Mouse (Mus musculus) forebrain, postnatal 0 days (tissue): ENCODE measurements at regions not wholly inside any gene's neighbourhood (a gene's known extent, or its start where the extent isn't known, plus 50 kb on each side); places are given as distances from the start of the nearest gene placed in this dataset.
A peak's percentile ranks its signal among the peaks of the same experiment; 100 is the strongest.

ENCODE experiments used
- ATAC-seq: fragments of 200-750 bp; cut with Nextera tagmentation; 2 replicates; pipeline ENCODE4 v1.8.0; 2017; ENCODE audit warnings: mild to moderate bottlenecking, moderate library complexity
- DNase-seq: peaks from one replicate; pipeline ENCODE4 v3.0.0-alpha.2; 2015
- H3K27ac ChIP-seq: fragments of 300-500 bp; sonication (generic); 2 replicates; pipeline ENCODE4 v1.5.1; 2014; ENCODE audit warnings: low read depth, mild to moderate bottlenecking, antibody characterized with exemption, low read length, moderate library complexity, mixed read lengths
- H3K27me3 ChIP-seq: fragments of 300-500 bp; sonication (generic); 2 replicates; pipeline ENCODE4 v1.6.1; 2014; ENCODE audit warnings: mild to moderate bottlenecking, low read length, mixed read lengths; ENCODE audit not compliant: insufficient read depth
- H3K36me3 ChIP-seq: fragments of 300-500 bp; sonication (generic); 2 replicates; pipeline ENCODE4 v1.6.1; 2014; ENCODE audit warnings: mild to moderate bottlenecking, moderate library complexity; ENCODE audit not compliant: insufficient read depth
- H3K4me1 ChIP-seq: fragments of 300-500 bp; sonication (generic); 2 replicates; pipeline ENCODE4 v1.6.1; 2014; ENCODE audit warnings: antibody characterized with exemption; ENCODE audit not compliant: insufficient read depth
- H3K4me2 ChIP-seq: fragments of 300-500 bp; sonication (generic); 2 replicates; pipeline ENCODE4 v1.6.1; 2014; ENCODE audit warnings: low read depth, mild to moderate bottlenecking, moderate library complexity
- H3K4me3 ChIP-seq: fragments of 300-500 bp; sonication (generic); 2 replicates; pipeline ENCODE4 v1.5.1; 2014; ENCODE audit warnings: low read depth, low read length, mixed read lengths
- H3K9ac ChIP-seq: fragments of 300-500 bp; sonication (generic); 2 replicates; pipeline ENCODE4 v1.6.1; 2014; ENCODE audit warnings: mild to moderate bottlenecking
- H3K9me3 ChIP-seq: fragments of 300-500 bp; sonication (generic); 2 replicates; pipeline ENCODE4 v1.6.1; 2016; ENCODE audit warnings: low read length
- CTCF ChIP-seq: sonication (generic); IDR thresholded peaks from 2 replicates; pipeline ENCODE4 v1.5.1; 2016; ENCODE audit warnings: antibody characterized with exemption, control low read depth, low read depth
- WGBS: fragments of 180-500 bp; shearing (Covaris S2); extraction: QIAGEN DNeasy Blood & Tissue Kit; methylation state at CpG from one replicate; pipeline ENCODE4 v1.1.7; 2014; 5-methylcytosine and 5-hydroxymethylcytosine counted together

- no peak overlapping the region for H3K4me3 ChIP-seq
- TF ChIP-seq CTCF = 0 out of 2 replicates have a peak, but pooled peaks have one; percentile 36
- H3K4me2 ChIP-seq = no peak overlapping the region
- no peaks in the 10 kb centered on the region for H3K36me3 ChIP-seq
- no peak overlapping the region for H3K9ac ChIP-seq
- H3K9me3 ChIP-seq = no peaks in the 10 kb centered on the region
- ATAC-seq (no peak), DNase-seq (peak; percentile 26)
- 36% methylated on average over 8 of the region's 8 CpGs for WGBS
- H3K27me3 ChIP-seq = no peaks in the 10 kb centered on the region
- no peaks in the 10 kb centered on the region for H3K4me1 ChIP-seq
- H3K27ac ChIP-seq = no peak overlapping the region
These were observed 136.1 kb upstream of the Cdkn2b start for GRCm38 (mm10) chr4:89446765-89447487.

DNA sequence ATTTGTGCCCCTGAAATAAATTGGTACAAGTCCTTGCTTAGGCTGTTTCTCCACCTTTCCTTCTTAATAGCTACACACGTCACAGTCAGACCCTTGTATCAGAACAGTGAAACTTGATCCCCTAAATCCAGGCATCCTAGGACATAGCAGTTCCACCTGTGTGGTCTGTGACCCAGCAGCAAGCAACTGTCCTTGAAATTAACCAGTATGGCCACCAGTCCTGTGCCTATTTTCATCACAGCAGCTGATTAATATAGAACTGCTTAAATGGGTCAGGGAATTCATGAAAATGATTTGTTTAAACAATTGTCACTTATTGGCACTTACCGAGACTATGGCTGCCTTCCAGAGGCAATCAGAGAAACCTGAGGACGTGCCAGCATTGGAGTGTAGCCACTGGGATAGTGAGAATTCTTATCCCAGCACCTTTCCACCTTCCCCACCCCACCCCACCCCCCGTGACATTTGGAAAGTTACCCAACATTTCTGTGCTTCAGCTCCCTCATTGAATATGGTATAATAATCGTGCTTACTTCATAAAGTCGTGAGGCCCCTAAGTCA, 135.4 kb upstream of the Cdkn2b start:
- WGBS = 40% methylated on average over 6 of the region's 6 CpGs
- no peak for DNase-seq

DNA sequence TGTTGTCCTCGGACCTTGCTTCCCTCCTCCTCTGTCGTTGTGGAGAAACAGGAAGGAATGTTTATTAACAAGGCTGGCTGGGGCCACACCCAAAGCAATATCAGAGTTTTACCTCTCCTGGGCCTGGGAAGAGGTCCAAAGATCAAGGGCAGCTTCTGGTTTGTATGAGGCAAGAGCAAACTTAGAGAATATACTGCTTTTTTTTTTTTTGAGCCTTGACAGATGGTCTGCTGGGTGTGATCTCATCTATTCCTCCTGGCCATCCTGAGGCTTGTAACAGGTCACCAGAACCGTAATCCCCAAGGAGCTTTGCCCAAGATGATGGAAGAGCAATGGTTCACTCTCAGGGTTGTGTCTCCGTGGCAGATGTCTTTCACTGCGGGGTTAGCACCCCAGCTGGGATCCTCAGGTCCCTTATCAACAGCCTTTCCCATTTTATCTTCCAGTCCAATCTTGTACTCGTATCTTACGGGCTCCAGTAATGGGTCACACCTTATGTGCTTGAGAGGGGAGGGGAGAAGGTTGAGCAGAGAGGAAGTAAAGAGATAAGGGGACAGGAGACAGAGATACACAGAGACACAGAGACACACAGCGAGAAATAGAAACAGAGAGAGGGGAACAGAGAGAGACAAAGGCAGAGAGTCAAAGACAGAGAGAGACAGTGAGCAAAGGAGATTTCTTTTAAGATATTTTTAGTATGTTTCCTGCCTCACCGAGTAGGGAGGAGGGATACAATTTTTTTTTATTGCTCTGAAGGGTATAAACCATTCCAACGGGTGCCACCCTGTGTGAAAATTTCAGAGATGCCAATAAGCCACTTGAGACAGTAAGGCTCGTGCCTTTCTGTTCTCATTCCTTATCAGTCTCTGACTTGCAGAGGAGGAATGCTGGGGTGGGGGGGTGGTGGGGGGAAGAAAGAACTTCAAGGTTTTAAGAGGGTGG, 134.6 kb upstream of the Cdkn2b start:
- Histone ChIP-seq H3K9ac (no peak overlapping the region), H3K4me3 (no peak overlapping the region), H3K4me1 (no peaks in the 10 kb centered on the region), H3K4me2 (no peak overlapping the region), H3K27me3 (no peaks in the 10 kb centered on the region), H3K27ac (no peak overlapping the region), H3K36me3 (no peaks in the 10 kb centered on the region), H3K9me3 (no peaks in the 10 kb centered on the region)
- WGBS = 64% methylated on average over 11 of the region's 11 CpGs
- ATAC-seq (no peak), DNase-seq (no peak)
- no peak for TF ChIP-seq CTCF

More for the DNA sequence above, 135.4 kb upstream of the Cdkn2b start:
- TF ChIP-seq CTCF = no peak
- no peaks in the 10 kb centered on the region for H3K4me1 ChIP-seq
- no peak overlapping the region for H3K27ac ChIP-seq
- H3K9me3 ChIP-seq = no peaks in the 10 kb centered on the region
- no peak overlapping the region for H3K4me3 ChIP-seq
- no peaks in the 10 kb centered on the region for H3K27me3 ChIP-seq
- no peak overlapping the region for H3K4me2 ChIP-seq
- ATAC-seq = no peak
- no peak overlapping the region for H3K9ac ChIP-seq
- H3K36me3 ChIP-seq = no peaks in the 10 kb centered on the region

GRCm38 (mm10) chr4:89442526-89442925, 131.7 kb upstream of the Cdkn2b start:
- H3K27me3 ChIP-seq = no peaks in the 10 kb centered on the region
- H3K4me1 ChIP-seq = no peaks in the 10 kb centered on the region
- ATAC-seq (no peak), DNase-seq (no peak)
- WGBS = 77% methylated on average over 1 of the region's 1 CpGs
- no peak overlapping the region for H3K4me3 ChIP-seq
- no peak for TF ChIP-seq CTCF
- no peaks in the 10 kb centered on the region for H3K36me3 ChIP-seq
- H3K4me2 ChIP-seq = no peak overlapping the region
- no peaks in the 10 kb centered on the region for H3K9me3 ChIP-seq
- no peak overlapping the region for H3K9ac ChIP-seq
- H3K27ac ChIP-seq = no peak overlapping the region

DNA sequence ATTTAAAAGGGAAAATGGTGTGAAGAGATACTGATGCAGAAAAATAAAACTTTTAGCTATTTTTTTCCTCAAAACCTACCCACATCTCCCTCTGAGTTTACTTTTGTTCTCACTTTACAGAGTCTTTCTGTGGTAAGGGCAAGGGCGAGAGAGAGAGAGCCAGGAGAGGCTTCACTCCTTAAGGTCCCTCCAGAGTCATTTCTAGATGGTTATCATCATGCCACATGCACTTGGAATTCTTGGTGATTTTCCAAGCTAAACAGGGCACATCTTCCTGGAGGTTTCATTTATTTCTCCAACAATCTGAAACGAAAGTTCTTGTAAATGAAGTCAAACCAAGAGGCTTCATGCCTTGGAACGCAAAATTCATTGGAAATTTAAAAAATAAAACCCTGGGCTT, 130.0 kb upstream of the Cdkn2b start:
- Histone ChIP-seq H3K4me3 (no peak overlapping the region), H3K27ac (no peak overlapping the region), H3K4me1 (no peaks in the 10 kb centered on the region), H3K4me2 (no peak overlapping the region), H3K36me3 (no peaks in the 10 kb centered on the region), H3K9ac (no peak overlapping the region), H3K9me3 (no peaks in the 10 kb centered on the region), H3K27me3 (no peaks in the 10 kb centered on the region)
- 85% methylated on average over 3 of the region's 3 CpGs for WGBS
- TF ChIP-seq CTCF = no peak
- no peak for DNase-seq
- no peak for ATAC-seq

DNA sequence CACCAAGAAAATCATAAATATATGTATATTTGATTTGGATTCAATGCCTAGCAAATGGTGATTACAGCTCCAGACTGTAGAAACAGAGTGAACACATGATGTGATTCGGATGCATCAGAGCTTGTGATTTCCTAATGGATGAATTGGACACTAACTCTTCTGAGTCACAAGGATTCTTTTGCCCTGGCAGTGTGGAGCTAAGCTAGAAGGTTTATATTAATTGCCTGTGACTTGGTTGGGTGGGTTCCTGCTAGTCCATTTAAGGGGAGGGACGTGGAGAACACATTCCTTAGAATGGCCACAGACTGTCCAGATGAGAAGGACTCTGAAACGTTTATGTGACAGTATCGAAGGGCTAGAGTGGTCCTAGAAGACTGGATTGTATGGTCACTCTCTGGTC, 129.5 kb upstream of the Cdkn2b start:
- no peak overlapping the region for H3K9ac ChIP-seq
- 78% methylated on average over 4 of the region's 4 CpGs for WGBS
- no peak for DNase-seq
- no peak for TF ChIP-seq CTCF
- no peak overlapping the region for H3K27ac ChIP-seq
- H3K4me1 ChIP-seq = no peaks in the 10 kb centered on the region
- H3K36me3 ChIP-seq = no peaks in the 10 kb centered on the region
- H3K4me3 ChIP-seq = no peak overlapping the region
- no peak for ATAC-seq
- H3K27me3 ChIP-seq = no peaks in the 10 kb centered on the region
- H3K9me3 ChIP-seq = no peaks in the 10 kb centered on the region
- no peak overlapping the region for H3K4me2 ChIP-seq

DNA sequence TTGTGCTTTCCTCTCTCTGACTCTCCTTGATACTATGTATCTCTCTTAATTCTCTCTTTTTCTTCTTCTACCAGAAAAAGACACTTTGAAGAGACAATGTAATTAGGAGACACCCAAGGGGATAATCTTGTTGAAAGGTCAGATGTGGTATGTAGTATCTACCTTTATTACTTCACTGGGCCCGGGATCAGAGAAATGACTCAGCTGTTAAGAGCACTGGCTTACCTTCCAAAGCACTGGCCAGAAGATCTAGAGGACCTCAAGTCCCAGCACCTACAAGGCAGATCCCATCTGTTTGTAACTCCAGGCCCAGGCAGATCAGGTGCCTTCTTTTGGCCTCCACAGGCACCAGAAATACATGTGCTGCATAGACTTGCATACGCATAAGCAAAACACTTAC, 127.8 kb upstream of the Cdkn2b start:
- Histone ChIP-seq H3K4me1 (no peaks in the 10 kb centered on the region), H3K36me3 (no peaks in the 10 kb centered on the region), H3K9me3 (no peaks in the 10 kb centered on the region), H3K4me3 (no peak overlapping the region), H3K4me2 (no peak overlapping the region), H3K9ac (no peak overlapping the region), H3K27me3 (no peaks in the 10 kb centered on the region), H3K27ac (no peak overlapping the region)
- TF ChIP-seq CTCF = no peak
- 93% methylated on average over 2 of the region's 2 CpGs for WGBS
- no peak for ATAC-seq
- DNase-seq = no peak
